Mouse (Mus musculus): ENCODE measurements at regions not wholly inside any gene's neighbourhood (a gene's known extent, or its start where the extent isn't known, plus 50 kb on each side); places are given as distances from the start of the nearest gene placed in this dataset.
"Not testable (repeated sequence)": the region's sequence is repeated elsewhere in the genome, so short reads cannot be mapped to it uniquely, and the experiment has no call there.

DNA sequence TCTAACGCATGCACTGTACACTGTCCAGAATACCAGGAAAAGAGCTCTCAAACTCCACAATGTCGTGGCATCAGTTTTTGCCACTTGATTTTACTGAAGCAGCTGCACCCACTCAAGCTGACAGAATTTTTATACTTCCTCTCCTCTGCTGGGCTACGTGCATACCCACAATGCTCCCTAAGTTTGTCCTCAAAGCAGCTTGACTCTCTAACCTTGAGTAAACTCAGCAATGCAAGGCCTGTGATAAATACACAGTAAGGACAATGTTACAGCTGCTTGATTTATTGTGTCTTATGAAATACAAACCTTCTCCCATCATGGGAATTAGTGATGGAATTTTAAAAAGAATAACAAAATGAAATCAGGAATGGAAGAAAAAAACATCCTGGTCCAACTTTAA is 129.7 kb downstream of the Trmt11 start:
- ChIA-PET CTCF (no interaction called here), POLR2A (no interaction called here)

DNA sequence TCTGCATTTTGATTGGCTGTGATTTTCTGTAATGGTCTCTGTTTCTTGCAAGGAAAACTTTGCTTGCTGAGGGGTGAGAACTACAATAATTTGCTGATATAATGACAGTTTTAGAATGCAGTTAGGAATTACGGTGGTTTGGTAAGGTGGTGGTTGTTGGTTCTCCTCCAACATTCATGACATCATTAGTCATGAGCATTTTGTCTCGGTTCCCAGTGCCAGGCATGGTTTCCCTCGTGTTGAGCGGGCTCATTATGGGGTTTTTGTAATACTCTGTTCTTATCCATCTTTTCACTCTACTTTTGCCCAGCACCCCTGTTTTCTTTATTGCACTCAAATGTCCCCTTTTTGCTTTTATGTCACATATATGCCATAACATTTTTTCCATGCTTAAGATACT is 149.9 kb downstream of the Trmt11 start:
- ChIA-PET CTCF (no interaction called here), POLR2A (no interaction called here)

DNA sequence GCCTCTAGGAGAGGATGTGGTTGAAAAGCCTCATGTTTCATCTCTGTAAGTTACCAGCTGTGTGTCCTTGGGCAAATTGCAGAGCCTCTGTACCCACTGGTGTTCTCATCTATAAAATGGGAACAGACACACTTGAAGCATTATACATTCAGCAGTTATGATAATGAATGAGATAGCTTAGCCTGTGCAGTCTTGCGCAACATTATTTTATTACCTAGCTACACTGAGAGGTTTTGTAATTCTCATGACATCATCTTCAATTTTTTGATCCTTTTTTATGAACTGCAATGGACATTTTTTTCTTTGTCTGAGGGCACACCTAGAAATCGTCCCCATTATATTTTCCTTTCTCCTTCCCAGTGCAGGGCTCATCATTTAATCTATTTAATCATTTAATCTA is 153.5 kb downstream of the Trmt11 start:
- ChIA-PET CTCF (no interaction called here), POLR2A (no interaction called here)

DNA sequence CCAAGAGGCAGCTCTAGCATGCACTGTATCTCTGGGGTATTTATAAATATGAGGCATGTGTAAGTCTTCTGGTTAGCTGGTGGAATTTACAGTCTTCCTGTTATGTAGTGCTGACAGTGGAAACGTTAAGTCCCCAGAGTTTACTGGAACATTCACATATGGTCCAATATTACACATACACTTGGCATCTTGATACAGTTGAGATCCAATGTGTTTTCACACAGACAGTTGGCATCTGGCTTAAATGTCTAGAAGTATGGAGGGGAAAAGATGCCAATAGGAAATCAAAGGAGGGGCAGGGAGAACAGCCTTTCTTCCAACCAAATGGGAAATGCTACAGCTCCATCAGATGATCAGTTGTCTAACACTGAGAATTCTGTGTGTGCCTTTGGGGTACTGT is 154.0 kb downstream of the Trmt11 start:
- POLR2A ChIA-PET: no interaction called here

DNA sequence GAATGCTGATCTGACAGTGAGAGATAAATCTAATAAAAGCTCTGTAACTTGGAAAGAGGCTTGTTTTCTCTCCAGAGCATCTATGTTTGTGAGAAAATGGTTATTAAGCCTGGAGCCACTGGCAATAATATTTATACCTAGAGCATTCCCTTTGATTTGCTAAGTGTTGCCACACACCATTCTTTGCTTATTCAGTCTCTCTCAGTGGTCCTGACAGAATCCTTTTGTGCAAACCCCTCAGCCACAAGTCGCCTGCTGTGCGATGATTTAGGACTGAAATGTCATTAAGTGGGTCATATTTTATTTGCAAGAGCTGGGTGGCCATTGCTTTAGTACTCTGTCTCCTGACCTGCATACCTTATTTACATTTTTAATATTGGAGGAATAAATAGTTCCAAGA is 160.7 kb downstream of the Trmt11 start:
- ChIA-PET POLR2A (no interaction called here), CTCF (no interaction called here)

More for the DNA sequence above, 154.0 kb downstream of the Trmt11 start:
- CTCF ChIA-PET: no interaction called here

DNA sequence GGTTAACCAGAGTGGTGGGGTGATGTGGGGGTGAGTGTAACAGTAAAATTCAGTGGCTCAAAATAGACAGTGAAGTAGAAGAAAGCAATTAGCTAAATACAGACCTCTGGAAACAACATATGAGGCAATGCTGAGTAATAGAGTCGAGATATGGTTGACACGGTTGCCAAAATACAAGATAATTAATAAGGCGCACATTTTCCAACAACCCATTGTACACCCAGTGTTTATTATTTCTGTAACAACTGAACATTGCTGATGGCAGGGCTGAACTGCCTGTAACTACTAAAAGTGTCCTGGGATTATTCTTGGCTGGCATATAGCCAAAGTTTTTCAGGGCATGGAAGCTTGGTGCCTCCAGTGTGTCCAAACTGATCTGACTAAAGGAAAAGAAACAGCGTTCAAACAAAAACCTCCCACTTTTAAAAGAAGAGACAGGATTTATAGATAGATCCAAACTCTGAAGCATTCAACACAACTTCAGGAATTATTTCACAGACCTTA is 174.1 kb downstream of the Trmt11 start:
- ChIA-PET CTCF (no interaction called here), POLR2A (no interaction called here)

DNA sequence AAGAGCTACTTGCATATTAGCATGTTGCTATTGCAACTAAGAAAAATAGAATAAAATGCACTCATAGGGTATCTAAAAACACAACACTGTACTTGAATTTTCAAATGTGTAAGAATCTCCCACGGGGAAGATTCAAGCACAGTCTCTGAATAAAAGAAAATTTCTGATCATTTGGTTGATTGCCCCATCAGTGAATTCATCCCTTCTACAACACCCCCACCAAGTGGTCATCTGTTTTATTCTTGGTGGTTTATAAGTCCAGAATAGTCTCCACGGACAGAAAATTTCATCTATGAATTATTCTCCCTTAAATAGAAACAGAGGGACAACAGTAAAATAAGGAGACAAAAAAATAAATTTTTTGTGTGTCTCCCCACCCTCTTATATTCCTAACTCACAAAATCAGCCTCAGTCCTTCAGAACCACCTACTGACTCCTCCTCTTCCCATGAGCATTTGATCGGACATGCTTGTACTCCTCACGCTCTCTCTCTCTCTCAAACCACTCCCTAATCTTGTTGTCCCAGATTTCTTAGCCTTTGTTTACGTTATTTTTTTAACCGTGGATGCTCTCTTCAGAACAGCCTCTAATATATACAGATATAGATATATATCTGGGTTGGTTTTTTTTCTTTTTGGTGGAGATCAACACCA is 181.0 kb downstream of the Trmt11 start:
- POLR2A ChIA-PET: interaction anchor here in 1 of 4 experiments (0.7 kb wide), 1 partner anchor 610 kb away, joined by 3 read pairs; no protein-coding TSS in a partner anchor
- CTCF ChIA-PET: no interaction called here

DNA sequence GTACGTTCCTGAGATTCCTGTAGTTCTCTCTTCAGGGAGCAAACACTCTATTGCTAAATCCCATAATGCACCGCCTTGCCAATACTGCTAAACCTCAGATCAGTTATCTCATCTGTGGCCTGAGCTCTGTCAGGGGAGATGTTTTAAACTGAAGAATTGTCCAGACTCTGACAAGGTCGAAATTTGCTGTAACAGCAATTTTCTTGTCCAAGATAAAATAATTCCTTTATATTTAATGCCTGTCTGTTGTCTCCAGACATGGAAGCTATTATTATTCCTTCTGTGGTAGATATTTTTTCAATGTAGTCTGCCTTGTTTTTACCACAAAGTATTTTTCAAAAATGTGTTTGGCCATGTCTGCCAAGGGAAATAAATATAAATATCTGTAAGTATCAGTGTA is 184.2 kb downstream of the Trmt11 start:
- ChIA-PET CTCF (no interaction called here), POLR2A (no interaction called here)

DNA sequence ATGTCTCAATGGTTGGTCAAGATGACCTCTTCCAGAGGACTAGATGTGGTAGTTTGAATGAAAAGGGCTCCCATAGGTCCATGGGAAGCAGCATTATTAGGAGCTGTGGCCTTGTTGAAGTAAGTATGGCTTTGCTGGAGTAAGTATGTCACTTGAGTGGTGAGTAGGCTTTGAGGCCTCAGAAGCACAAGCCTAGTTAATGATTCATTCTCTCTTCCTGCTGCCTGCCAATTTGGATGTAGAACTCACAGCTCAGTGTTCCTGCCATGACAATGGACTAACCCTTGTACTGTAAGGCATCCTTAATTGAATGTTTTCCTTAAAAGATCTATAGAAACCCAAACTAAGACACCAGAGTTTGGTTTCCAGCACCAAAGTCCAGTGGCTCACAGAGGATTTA is 188.8 kb downstream of the Trmt11 start:
- ChIA-PET POLR2A (no interaction called here), CTCF (no interaction called here)

DNA sequence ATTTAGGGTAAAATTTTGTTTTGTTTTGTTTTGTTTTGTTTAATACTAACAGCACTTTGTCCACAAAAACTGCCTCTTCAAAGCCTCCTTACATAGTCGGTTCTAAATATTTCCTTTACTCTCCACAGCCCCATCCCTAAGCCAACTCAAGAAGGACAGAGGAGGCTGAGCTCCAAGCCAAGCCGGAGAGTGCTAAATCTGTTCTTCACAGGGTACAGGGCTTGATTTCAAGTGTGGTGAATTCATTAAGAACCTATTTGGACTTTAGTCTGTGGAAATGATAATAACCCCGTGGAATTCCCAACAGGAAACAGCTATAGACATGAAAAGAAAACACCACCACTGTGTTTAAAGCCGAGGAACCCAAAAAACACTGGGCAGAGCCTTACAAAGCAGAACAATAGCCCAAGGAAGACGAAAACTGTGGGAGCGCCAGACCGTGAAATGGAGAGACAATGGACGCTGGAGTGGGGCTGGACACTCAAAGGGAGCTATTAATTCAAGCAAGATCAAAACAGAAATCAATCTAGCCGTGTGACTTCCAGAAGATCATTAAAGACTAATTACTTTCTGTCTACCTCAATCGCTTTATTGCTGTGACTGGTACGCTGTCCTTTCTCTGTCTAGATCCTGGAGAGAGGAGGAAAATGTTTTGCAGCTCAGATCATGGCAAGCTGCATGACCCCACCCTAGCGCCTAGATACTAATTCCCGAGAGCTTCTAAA is 194.7 kb downstream of the Trmt11 start:
- POLR2A ChIA-PET: no interaction called here
- CTCF ChIA-PET: no interaction called here

DNA sequence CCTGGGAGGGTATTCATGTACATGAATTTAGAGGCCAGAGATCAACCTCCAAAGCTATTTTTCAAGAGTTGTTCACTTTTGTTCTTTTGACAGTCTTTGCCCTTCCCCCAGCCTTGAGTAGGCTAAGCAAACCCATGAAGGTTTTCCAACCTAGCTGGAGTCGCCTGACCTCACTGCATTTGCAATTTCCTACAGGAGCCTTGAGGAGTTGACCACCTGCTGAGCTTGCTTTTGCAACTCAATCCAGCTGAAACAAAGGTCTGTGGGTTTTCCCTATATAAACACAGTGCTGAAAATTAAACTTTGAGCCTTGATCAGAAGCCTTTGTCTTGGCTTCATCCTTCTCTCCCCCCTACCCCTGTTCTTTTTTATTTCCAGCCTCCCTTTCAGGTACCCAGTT is 170.2 kb upstream of the Cenpw start:
- ChIA-PET POLR2A (interaction anchor here in 1 of 4 experiments (1.4 kb wide), 1 partner anchor 60 kb away, joined by 3 read pairs; no protein-coding TSS in a partner anchor), CTCF (no interaction called here)

DNA sequence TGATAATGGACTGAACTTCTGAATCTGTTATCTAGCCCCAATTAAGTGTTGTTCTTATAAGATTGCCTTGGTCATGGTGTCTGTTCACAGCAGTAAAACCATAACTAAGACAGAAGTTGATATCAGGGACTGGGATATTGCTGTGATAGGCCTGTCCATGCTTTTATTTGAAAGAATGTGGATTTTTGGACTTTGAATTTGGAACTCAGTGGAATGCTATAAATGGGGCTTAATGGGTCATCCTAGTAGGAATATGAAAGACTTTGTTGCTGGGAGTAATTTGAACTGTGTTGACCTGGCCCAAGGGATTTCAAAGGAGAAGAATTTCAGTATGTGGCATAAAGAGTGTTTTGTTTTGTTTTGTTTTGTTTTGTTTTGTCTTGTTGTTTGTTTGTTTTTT is 160.5 kb upstream of the Cenpw start:
- CTCF ChIA-PET, POLR2A ChIA-PET: not testable (repeated sequence)

DNA sequence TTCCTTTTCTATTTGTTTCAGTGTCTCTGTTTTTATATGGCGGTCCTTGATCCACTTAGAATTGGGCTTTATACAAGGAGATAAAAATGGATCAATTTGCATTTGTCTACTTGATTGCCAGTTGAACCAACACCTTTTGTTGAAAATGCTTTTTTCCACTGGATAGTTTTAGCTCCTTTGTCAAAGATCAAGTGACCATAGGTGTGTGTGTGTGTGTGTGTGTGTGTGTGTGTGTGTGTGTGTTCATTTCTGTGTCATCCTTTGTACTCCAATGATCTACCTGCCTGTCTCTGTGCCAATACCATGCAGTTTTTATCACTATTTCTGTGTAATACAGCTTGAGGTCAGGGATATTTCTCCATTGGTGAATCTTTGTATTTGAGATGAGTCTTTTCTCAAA is 158.7 kb upstream of the Cenpw start:
- ChIA-PET CTCF (no interaction called here), POLR2A (no interaction called here)

DNA sequence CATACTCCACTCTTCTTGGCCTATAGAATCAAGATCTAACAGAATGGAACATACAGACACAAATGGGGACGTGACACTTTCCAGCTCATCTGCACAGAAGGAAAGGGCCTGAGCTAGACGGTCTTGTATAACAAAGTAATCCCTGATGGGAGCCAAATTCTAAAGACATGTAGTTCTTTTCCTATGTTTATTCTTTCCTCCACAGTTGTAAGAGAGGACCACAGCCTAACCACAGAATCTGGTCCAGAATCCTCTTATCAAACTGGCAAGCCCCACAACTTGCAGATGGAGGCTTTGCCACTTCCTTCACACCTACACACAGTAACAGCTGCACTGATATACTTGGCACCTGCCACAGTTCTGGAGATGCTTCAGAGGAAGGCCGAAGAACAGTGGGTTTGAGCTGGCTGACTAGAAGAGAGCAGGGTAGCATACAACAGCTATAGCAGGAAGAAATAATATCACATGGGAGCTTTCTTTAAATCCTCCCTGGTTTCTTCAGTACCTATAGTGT is 142.7 kb upstream of the Cenpw start:
- ChIA-PET CTCF (no interaction called here), POLR2A (no interaction called here)

DNA sequence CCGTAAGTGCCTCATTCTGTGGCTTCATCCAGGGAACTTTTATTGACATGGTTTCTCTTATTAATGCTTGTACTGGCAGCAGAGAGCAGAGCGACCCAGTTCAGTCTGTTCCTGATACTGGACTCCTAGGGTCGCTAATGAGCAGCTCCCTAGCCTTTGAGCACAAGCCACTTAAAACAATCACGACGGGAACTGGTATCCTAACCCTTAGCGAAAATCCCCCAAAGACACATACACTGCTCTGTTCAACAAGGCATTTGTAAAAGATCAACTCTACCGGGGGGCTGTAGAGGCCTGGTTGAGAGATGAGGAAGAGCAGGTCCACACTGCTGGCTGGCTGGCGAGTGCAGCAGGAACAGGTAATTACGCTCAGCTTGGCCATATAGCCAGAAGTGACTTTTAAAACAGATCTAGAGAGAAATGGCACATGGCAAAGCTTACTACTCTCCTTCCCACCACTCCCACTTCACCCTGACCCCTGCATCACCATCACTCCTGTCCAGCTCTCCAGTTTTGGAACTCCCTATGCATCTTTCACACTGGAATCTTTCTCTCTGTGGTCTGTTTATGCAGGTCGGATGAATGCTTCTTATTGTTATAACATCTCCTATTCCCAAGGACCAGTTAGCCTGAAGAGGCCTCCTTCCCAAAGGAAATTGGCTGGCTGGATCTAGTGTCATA is 128.1 kb upstream of the Cenpw start:
- CTCF ChIA-PET: no interaction called here
- POLR2A ChIA-PET: no interaction called here

DNA sequence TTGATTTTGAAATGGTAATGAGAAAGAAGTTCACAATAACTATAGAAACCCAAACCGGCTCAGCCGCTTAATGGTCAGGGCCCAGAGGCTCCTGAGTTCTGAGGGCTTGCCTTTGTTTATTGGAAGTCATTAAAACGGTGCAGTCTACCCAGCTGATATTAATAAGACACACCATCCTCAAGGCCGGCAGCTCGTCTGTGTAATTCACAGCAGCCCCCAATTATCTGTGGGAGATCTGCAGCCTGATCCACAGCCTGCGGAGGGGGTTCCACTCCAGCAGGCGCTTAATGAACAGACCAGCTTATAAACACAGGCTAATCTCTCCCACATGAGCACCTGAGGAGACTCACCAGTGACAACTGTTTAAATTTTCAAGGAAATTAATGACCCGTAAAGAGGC is 127.5 kb upstream of the Cenpw start:
- ChIA-PET CTCF (no interaction called here), POLR2A (no interaction called here)

DNA sequence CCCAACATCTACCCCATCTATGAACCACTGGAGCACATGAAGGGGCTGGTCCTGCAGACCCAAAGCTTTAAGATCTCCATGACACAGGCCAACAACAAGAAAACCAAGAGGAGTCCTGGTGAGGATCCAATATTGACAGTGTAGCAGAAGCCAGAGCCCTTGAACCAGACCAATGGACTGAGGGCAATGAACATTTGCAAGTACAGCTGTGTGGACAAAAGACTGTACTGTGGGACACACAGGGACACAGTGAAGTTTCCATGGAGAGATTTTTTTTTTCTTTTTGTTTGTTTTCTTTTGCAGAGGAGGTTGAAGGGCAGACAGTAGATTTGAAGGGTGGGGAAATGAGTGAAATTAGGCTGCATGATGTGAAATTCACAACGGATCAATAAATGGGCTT is 126.5 kb upstream of the Cenpw start:
- ChIA-PET POLR2A (no interaction called here), CTCF (no interaction called here)

DNA sequence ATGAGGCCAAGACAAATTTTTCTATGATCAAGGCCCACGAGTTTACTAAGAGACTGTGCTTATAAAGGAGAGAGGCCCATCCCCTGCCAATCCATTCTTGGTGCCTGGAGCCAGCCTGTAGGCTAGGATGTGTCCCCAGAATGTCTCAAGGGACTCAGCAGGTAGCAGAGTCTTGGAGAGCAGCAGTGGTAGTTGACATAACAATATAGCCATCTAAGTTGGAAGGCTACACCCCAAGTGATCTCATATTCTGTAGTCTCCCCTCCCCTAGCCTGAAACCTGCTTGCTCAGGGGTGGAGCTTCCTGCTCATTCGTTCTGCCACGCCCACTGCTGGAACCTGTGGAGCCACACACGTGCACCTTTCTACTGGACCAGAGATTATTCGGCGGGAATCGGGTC is 95.5 kb upstream of the Cenpw start:
- POLR2A ChIA-PET: interaction anchor here in 1 of 4 experiments (0.6 kb wide), 1 partner anchor 97 kb away, joined by 8 read pairs; no protein-coding TSS in a partner anchor
- CTCF ChIA-PET: not testable (repeated sequence)

DNA sequence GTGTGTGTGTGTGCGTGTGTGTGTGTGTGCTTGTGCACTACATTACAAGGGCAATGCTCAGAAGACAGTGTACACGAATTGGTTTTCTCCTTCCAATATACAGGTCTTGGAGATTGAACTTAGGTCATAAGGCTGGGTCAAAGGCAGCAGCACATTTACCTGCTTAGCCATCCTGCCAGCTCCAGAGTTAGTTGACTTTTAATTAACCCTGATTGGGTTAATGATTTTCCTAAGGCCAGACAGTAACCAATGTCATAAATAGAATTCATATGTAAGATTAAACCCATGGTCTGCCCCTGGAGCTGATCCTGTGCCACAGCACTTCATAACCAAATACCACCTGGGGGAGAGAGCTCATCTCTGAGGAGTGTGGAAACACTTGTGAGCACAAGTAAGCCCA is 81.3 kb upstream of the Cenpw start:
- CTCF ChIA-PET: interaction anchor here in 1 of 4 experiments (0.5 kb wide), 1 partner anchor 458 kb away, joined by 4 read pairs; no protein-coding TSS in a partner anchor
- POLR2A ChIA-PET: no interaction called here

DNA sequence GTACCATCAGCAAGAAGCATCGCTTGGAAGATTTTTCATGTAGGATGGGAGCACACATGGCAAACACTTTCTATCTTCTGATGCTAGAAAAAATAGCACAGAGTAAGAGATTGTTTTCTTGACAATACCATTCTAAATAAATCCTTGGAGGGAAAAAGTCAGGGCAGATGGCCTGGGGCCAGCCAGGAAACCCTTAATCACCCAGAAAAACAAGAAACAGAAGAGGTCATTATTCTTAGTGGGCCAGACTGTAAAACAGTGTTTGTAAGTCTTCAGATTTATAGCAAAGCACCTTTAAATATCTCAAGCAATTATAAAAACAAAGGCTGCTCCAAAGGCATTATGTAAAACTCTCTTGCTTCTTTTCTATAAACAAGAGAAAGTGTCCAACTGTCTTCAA is 80.1 kb upstream of the Cenpw start:
- ChIA-PET POLR2A (no interaction called here), CTCF (interaction anchor here in 1 of 4 experiments (0.6 kb wide), 1 partner anchor 135 kb away, joined by 5 read pairs; no protein-coding TSS in a partner anchor)

DNA sequence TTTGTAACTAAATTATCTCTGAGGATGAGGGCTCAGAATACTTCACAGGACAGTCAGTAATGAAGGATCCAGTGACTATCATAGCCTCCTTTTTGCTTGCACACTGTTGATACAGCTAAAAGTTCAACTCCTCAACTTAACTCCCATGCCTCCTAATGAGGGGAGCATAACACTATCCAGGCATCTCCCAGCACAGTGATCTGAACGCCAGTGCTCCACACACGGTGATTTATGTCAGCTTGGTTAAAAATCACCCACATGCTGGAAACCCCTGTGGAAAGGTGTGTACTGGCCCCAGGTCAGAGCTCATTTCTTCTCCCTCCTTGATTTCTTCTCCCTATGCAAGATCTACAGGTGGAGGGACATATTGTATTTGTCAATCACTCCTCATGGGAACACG is 79.6 kb upstream of the Cenpw start:
- ChIA-PET POLR2A (no interaction called here), CTCF (no interaction called here)
